Mouse (Mus musculus): ENCODE measurements at regions not wholly inside any gene's neighbourhood (a gene's known extent, or its start where the extent isn't known, plus 50 kb on each side); places are given as distances from the start of the nearest gene placed in this dataset.

DNA sequence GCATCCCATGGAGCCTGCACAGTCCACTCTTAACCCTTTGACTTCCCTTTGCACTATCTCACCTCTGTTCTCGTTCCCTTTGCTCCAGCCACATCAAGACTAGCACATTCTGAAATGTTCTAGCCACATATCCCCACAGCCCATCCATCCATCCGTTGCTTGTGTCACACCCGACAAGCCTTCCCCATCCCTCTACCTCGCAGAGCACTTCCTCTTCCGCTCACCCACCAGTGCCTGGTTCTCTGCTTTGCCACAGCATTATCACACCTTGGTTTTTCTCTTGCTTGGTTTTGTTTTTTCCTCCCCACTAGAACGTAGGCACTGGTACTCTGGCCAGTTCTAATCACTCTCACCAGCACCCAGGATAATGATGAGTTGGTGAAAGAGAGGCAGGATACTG is 61.5 kb upstream of the Eomes start:
- TF ChIP-seq CTCF (IDR thresholded peaks at IDR 0.05; ENCODE audit: borderline replicate concordance, extremely low read depth, insufficient read depth, insufficient read length) = no peak
- TF ChIP-seq POLR2A (IDR thresholded peaks at IDR 0.05; ENCODE audit: borderline replicate concordance, extremely low read depth, insufficient read depth, insufficient read length, poor library complexity, severe bottlenecking) = no peak
- DNase-seq (ENCODE audit: low read depth) = no peak

DNA sequence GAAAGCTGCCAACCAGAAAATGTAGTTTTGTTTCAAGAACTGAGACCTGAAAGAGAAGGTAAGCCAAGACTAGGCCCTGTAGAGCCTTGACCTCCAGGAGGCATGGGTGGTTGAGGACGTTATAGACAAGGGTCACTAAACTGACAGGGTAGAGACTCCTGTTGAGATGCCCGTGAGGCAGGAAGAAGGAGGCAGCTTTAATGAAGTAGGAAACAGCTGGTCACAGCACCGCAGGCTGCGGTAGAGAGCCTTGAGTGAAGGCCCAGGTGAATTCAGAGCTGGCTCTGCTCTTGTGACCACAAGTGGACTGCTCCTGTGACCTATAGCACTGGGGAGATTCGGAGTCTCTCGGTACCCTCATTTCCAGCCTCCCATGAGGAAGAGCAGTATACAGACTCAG is 53.7 kb upstream of the Eomes start:
- TF ChIP-seq POLR2A (IDR thresholded peaks at IDR 0.05; ENCODE audit: borderline replicate concordance, extremely low read depth, insufficient read depth, insufficient read length, poor library complexity, severe bottlenecking) (no peak), CTCF (IDR thresholded peaks at IDR 0.05; ENCODE audit: borderline replicate concordance, extremely low read depth, insufficient read depth, insufficient read length) (no peak)
- DNase-seq (ENCODE audit: low read depth) = no peak
